Mouse (Mus musculus) thymus, adult 18-20 months (tissue): ENCODE results near the gene Cdkal1.
A peak's percentile ranks its signal among the peaks of the same experiment; 100 is the strongest.

Experiments
- DNase-seq, 2 experiments: peaks; one replicate each; pipeline ENCODE4 v3.0.0; 2022; ENCODE audit warnings: mixed read lengths in 2 of 2

The Cdkal1 gene

GRCm38 (mm10) chr13:29697230-29697629 is 158.2 kb downstream of the Cdkal1 start:
- no peak for DNase-seq

- DNase-seq = no peak
Measured at GRCm38 (mm10) chr13:29690734-29691133, 164.7 kb downstream of the Cdkal1 start.

- DNase-seq = no peak
Measured at GRCm38 (mm10) chr13:29688851-29689250, 166.6 kb downstream of the Cdkal1 start.

GRCm38 (mm10) chr13:29687872-29688271 is 167.6 kb downstream of the Cdkal1 start:
- no peak for DNase-seq

GRCm38 (mm10) chr13:29679479-29680186 is 175.8 kb downstream of the Cdkal1 start:
- DNase-seq = no peak

- DNase-seq = no peak
Measured at GRCm38 (mm10) chr13:29677559-29677958, 177.9 kb downstream of the Cdkal1 start.

DNA sequence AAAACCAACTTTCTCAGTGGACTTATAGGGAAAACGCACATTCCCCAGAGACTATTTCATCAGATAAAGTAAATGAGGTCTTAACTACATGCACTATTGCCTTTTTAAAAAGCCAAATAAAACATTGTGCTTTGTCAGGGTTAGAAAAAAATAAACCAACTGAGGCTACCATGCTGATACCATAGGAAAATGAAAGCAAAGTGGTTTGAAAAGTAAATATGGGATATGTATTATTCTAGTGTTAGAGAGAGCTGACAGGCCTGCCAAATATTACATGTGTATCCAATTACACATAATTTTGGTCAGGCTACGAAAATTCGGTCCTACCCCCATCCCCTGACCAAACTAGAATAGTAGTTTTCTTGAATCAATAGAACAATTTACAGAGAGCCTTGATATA is 184.8 kb downstream of the Cdkal1 start:
- no peak for DNase-seq

DNA sequence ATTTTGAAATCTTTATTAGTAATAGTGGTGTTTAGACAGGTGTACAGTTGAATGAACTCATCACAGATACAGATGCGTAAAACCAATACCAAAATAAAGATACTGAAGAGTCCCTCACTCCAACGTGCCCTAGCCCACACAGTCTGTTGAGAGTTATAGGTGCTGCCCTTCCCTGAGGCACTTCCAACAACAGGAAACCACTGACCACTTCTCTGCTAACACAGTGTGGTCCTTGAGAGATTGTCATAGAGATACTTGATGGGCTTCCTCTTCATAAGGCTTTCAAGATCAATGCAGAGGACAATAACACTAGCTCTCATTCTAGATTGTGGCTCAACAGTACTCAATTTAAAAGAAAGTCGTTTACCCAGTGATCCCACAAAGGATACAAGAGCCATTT is 191.6 kb downstream of the Cdkal1 start:
- DNase-seq = no peak

DNA sequence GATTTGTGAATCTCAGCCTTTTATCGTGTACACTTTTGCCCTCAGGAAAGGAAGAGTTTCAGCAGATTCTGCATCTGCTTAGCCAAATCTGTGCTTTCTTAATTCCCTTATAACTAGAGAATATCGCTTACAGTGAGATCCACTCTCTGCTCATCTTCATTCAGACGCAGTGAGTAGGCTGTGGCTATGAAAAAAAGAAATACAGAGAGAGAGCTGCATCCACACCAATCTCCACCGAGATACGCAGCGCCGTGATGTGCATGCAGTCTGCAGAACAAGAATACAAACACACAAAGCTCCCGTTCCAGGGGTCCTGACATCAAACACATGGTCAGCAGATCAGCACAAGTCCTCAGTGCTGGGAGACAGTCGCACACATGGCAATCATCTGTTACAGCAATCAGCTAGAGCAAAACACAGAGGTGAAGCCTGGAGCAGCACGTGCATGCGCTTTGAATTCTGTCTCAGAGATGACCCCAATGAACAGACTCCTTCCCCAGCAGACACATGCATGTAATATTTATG is 199.6 kb downstream of the Cdkal1 start:
- DNase-seq = no peak

DNA sequence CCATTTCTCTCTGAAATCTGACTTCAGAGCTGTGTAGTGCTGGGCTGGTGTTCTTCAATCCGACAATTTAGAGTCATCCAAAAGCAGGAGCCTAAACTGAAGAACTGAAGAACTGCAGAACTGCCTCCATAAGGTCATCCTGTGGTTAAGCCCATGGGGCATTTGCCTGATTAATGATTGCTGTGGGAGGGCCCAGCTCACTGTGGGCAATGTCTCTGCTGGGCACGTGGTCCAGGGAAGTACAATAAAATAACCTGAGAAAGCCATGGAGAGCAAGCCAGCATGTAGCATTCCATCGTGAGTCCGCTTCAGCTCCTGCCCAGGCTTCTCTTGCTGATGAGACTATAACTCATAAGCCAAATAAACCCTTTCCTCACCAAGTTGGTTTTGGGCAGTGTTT is 202.1 kb downstream of the Cdkal1 start:
- no peak for DNase-seq

DNA sequence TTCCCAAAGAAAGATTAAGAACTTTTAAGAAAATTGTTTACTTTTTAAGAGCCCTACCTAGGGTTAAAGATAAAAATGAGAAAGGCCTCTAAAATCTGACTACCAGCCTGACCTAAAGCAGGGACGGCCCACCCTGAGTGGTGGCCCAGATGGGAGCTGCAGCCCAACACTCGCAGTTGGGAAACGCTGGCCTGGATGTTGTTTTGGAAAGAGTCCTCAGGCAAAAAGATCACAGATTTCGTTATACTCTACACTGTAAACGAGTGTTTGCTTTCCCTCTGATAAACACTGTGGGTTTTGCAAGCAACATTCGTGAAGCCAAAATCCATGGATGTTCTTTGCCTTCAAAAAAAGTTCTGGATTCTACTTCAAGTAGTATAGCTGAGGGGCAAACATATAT is 202.7 kb downstream of the Cdkal1 start:
- no peak for DNase-seq

- DNase-seq = no peak
Measured at GRCm38 (mm10) chr13:29650576-29651236, 204.8 kb downstream of the Cdkal1 start.

GRCm38 (mm10) chr13:29649593-29649992 is 205.9 kb downstream of the Cdkal1 start:
- no peak for DNase-seq

- DNase-seq = no peak
Measured at GRCm38 (mm10) chr13:29642226-29642625, 213.2 kb downstream of the Cdkal1 start.

- DNase-seq = no peak
Measured at GRCm38 (mm10) chr13:29641200-29641599, 214.3 kb downstream of the Cdkal1 start.

- DNase-seq = no peak
Measured at GRCm38 (mm10) chr13:29640186-29640585, 215.3 kb downstream of the Cdkal1 start.

GRCm38 (mm10) chr13:29638303-29638702 is 217.2 kb downstream of the Cdkal1 start:
- no peak for DNase-seq

DNA sequence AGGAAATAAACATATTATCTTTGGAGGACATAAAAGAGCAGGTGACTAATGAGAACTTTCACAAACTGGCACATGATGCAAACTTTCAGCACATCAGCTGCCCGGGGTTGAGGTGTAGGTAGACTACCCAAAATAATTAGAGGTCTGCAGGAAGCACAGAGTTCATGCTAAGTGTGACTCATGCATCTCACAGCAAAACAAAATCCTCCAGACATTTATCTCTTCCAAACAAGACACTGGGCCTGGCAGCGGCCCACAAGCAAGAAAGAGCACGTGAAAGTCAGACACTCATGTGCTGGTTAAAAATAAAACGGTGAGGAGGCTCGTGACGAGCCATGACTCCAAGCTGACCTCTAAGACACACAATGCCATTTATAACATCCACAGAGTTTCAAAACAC is 217.7 kb downstream of the Cdkal1 start:
- DNase-seq = no peak

DNA sequence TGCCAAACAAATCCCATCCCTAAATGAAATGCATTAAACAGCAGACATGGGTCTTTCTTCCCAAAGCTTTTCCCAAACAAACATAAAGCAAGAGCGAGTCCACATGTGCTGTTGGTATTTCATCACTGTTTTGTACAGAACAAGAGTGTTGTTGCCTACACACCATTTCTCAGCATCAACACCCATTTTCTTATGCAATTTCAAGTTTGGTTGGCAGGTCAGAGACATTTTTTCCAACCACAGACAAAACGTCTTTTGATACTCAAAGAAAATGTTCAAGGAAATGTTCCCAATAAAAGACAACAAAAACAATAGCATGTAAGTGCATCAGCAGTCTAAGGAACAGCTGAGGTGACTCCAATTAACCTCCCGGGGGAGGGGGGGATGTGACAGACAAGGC is 219.9 kb downstream of the Cdkal1 start:
- no peak for DNase-seq

DNA sequence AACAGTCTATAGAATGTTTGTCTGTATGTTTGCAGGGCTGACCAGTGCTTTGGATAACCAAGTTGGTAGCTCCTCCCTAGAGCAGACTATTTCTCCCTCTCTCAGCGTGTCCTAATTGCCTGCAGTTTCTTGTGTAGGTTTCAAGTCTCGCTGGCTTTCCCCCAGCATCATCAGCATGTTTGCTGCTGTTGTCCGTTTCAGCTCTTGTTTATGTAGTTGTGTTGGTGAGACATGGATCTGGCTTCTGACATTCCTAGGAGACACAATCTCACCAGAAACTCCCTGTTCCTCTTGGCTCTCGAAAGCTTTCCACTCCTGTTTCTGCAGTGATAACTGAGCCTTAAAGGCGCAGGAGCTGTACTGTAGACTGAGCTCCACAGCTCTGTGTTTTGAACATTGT is 224.1 kb downstream of the Cdkal1 start:
- DNase-seq = no peak

GRCm38 (mm10) chr13:29628607-29629006 is 226.9 kb downstream of the Cdkal1 start:
- DNase-seq = peak in 1 of 2 experiments; percentile 13

- no peak for DNase-seq
Measured at GRCm38 (mm10) chr13:29627438-29628124, 227.9 kb downstream of the Cdkal1 start.

GRCm38 (mm10) chr13:29624929-29625328 is 230.5 kb downstream of the Cdkal1 start:
- DNase-seq = no peak
